Mouse (Mus musculus): Measurements from ENCODE around the gene Sp9.

DNA sequence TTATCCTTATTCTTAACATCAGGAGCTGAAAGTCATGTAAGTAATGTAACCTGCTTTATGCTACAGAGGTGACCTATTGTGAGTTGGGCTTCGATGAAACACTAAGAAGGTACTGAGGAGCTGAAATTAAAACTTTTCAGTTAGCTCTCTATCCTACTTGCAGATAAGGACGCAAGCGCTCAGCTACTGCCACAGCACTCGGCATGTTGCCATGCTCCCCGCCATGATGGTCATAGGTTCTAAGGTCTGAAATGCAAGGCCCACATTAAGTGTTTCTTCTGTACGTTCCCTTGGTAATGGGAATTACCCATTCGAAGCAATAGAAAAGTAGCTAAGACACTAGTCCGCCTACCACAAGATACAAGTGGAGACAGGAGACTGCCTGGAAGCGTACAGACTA, 31.0 kb downstream of the Sp9 start:
- TF ChIP-seq CTCF (IDR thresholded peaks at IDR 0.05; ENCODE audit: insufficient read depth, low read length) (no peak), POLR2A (IDR thresholded peaks at IDR 0.05; ENCODE audit: borderline replicate concordance, extremely low read depth, low read depth, low read length) (no peak)
